Mouse (Mus musculus) megakaryocyte-erythroid progenitor cell, adult 5-6 weeks (primary cell): Measurements from ENCODE around the gene Zfp710. TPM values are rescaled to one million over a fixed set of nuclear protein-coding genes. Genes with fewer than 3 reads are reported as not detected.

Source experiments
- ATAC-seq: replicated peaks from 2 replicates; pipeline ENCODE4 v1.8.0; 2016; ENCODE audit warnings: mild to moderate bottlenecking, inconsistent platforms; ENCODE audit not compliant: severe bottlenecking, poor library complexity, low FRiP score, low TSS enrichment
- total RNA-seq, 2 experiments: library from RNA; stranded (forward) in 1 of 2; stranded (reverse) in 1 of 2; fragments of 200-1000, 215-1000 nt in 1 of 2; fragments of >200 nt in 1 of 2; fragmentation: Nextera tagmentation in 1 of 2; gene quantifications; 2 replicates each; pipeline ENCODE4 v1.2.3; 2014 to 2017

The Zfp710 gene
- total RNA-seq, 2 experiments from 2014 or later = 6.2 to 7.1 TPM

GRCm38 (mm10) chr7:80135173-80135532, 110.5 kb downstream of the Zfp710 start:
- ATAC-seq = 0 out of 2 replicates have a peak, but pooled peaks have one; percentile 36

- no peak for ATAC-seq
Observed at GRCm38 (mm10) chr7:80138375-80138774, 113.8 kb downstream of the Zfp710 start.

GRCm38 (mm10) chr7:80140815-80141214, 116.2 kb downstream of the Zfp710 start:
- ATAC-seq = peak; percentile 69

Other genes with a start within 250 kb of the Zfp710 start
- not detected in 2 replicates for gene Mesp1, start 231.0 kb upstream of the Zfp710 start, total RNA-seq (2014; fragmentation: Nextera tagmentation)
- not detected in 2 replicates for gene Mesp1, start 231.0 kb upstream of the Zfp710 start, total RNA-seq (2017)
- not detected in 2 replicates for gene Mesp2, start 214.1 kb upstream of the Zfp710 start, total RNA-seq (2014; fragmentation: Nextera tagmentation)
- gene Mesp2, start 214.1 kb upstream of the Zfp710 start, total RNA-seq (2017) = 1.2 TPM in 1 of 2 replicates, not detected in the other
- gene Anpep, start 163.8 kb upstream of the Zfp710 start, total RNA-seq (2014; fragmentation: Nextera tagmentation) = 1.5 TPM in 1 of 2 replicates, not detected in the other
- not detected in 2 replicates for gene Anpep, start 163.8 kb upstream of the Zfp710 start, total RNA-seq (2017)
- 20.0 and 22.4 TPM in 2 replicates for gene Ap3s2, start 104.2 kb upstream of the Zfp710 start, total RNA-seq (2014; fragmentation: Nextera tagmentation)
- gene Ap3s2, start 104.2 kb upstream of the Zfp710 start, total RNA-seq (2017) = 6.5 and 9.5 TPM in 2 replicates
- gene Arpin, start 89.5 kb upstream of the Zfp710 start, total RNA-seq (2014; fragmentation: Nextera tagmentation) = not detected in 2 replicates
- 0.28 TPM in 1 of 2 replicates, not detected in the other for gene Arpin, start 89.5 kb upstream of the Zfp710 start, total RNA-seq (2017)
- gene Idh2, start 90.6 kb downstream of the Zfp710 start, total RNA-seq (2014; fragmentation: Nextera tagmentation) = 80.7 and 102 TPM in 2 replicates
- 117 and 132 TPM in 2 replicates for gene Idh2, start 90.6 kb downstream of the Zfp710 start, total RNA-seq (2017)
- 8.3 and 13.4 TPM in 2 replicates for gene Sema4b, start 162.0 kb downstream of the Zfp710 start, total RNA-seq (2014; fragmentation: Nextera tagmentation)
- gene Sema4b, start 162.0 kb downstream of the Zfp710 start, total RNA-seq (2017) = 3.2 and 3.4 TPM in 2 replicates
- 65.7 and 67.1 TPM in 2 replicates for gene Cib1, start 208.0 kb downstream of the Zfp710 start, total RNA-seq (2014; fragmentation: Nextera tagmentation)
- gene Cib1, start 208.0 kb downstream of the Zfp710 start, total RNA-seq (2017) = 28.8 and 42.4 TPM in 2 replicates
- 8.2 and 9.7 TPM in 2 replicates for gene Gdpgp1, start 208.1 kb downstream of the Zfp710 start, total RNA-seq (2014; fragmentation: Nextera tagmentation)
- 2.7 and 4.7 TPM in 2 replicates for gene Gdpgp1, start 208.1 kb downstream of the Zfp710 start, total RNA-seq (2017)
- gene Ttll13, start 221.6 kb downstream of the Zfp710 start, total RNA-seq (2014; fragmentation: Nextera tagmentation) = not detected in 2 replicates
- 0.11 and 1.9 TPM in 2 replicates for gene Ttll13, start 221.6 kb downstream of the Zfp710 start, total RNA-seq (2017)
- 24.4 and 37.7 TPM in 2 replicates for gene Ngrn, start 236.4 kb downstream of the Zfp710 start, total RNA-seq (2014; fragmentation: Nextera tagmentation)
- 18.8 and 25.7 TPM in 2 replicates for gene Ngrn, start 236.4 kb downstream of the Zfp710 start, total RNA-seq (2017)
- 33.6 and 37.9 TPM in 2 replicates for gene Vps33b, start 244.8 kb downstream of the Zfp710 start, total RNA-seq (2014; fragmentation: Nextera tagmentation)
- gene Vps33b, start 244.8 kb downstream of the Zfp710 start, total RNA-seq (2017) = 43.4 and 54.7 TPM in 2 replicates